Mouse (Mus musculus) left cerebral cortex, postnatal 4 days (tissue): ENCODE measurements around the gene Creb5. TPM values are rescaled to one million over a fixed set of nuclear protein-coding genes. Genes with fewer than 3 reads are reported as not detected.

Experiments
- DNase-seq: peaks from one replicate; pipeline ENCODE4 v3.0.0-alpha.2; 2022
- intact Hi-C: fragments of 180-260 bp; cut with DNase I; formaldehyde crosslinking; loops from one replicate; pipeline ENCODE4 v1.15.1; 2025
- total RNA-seq, 2 experiments: library from RNA; stranded (reverse); gene quantifications; 2 replicates each; pipeline ENCODE4 v1.2.3; 2021

Creb5 gene
- total RNA-seq, 2 experiments from 2014 or later, result 4.2 to 5.4 TPM

- no peak for DNase-seq
- intact Hi-C loops, result no loop called here
Observed at GRCm38 (mm10) chr6:53733546-53733945, 446.5 kb downstream of the Creb5 start.

- DNase-seq, result no peak
- intact Hi-C loops, result no loop called here
Observed at GRCm38 (mm10) chr6:53733999-53734398, 446.9 kb downstream of the Creb5 start.

- intact Hi-C loops, result no loop called here
Observed at GRCm38 (mm10) chr6:53735696-53736095, 448.6 kb downstream of the Creb5 start.

GRCm38 (mm10) chr6:53738206-53738605 lies 451.1 kb downstream of the Creb5 start:
- DNase-seq, result no peak
- intact Hi-C loops, result no loop called here

More at GRCm38 (mm10) chr6:53735696-53736095, 448.6 kb downstream of the Creb5 start:
- DNase-seq, result no peak

GRCm38 (mm10) chr6:53741222-53741621 lies 454.2 kb downstream of the Creb5 start:
- DNase-seq, result no peak
- intact Hi-C loops, result no loop called here

Other genes starting within 250 kb of the Creb5 start
- gene Jazf1, start 218.6 kb upstream of the Creb5 start, total RNA-seq, result 10 to 100 TPM; 87.2 to 91.2 TPM